Mouse (Mus musculus) E14TG2a.4 (cell line): ENCODE results near the gene Tmem28.
A peak's percentile ranks its signal among the peaks of the same experiment; 100 is the strongest.

ENCODE experiments used
- H3K27me3 ChIP-seq: 2 replicates; pipeline ENCODE4 v1.6.1; 2014; ENCODE audit warnings: low read length, control low read depth; ENCODE audit not compliant: insufficient read depth
- H3K36me3 ChIP-seq: 2 replicates; pipeline ENCODE4 v1.6.1; 2014; ENCODE audit warnings: low read length, control low read depth; ENCODE audit not compliant: insufficient read depth
- H3K4me1 ChIP-seq: replicated peaks from 2 replicates; pipeline ENCODE4 v1.6.1; 2014; ENCODE audit warnings: low read depth, low read length, control low read depth
- H3K4me3 ChIP-seq: replicated peaks from 2 replicates; pipeline ENCODE4 v1.5.1; 2014; ENCODE audit warnings: mild to moderate bottlenecking, low read length
- H3K9me3 ChIP-seq: 2 replicates; pipeline ENCODE4 v1.6.1; 2014; ENCODE audit warnings: low read length, control low read depth
- CTCF ChIP-seq: conservative IDR thresholded peaks from 2 replicates; pipeline ENCODE4 v1.5.1; 2014; ENCODE audit warnings: low read length
- NANOG ChIP-seq: IDR thresholded peaks from 2 replicates; pipeline ENCODE4 v1.6.1; 2014; ENCODE audit warnings: borderline replicate concordance, low read length, mixed read lengths
- POU5F1 ChIP-seq: IDR thresholded peaks from 2 replicates; pipeline ENCODE4 v1.6.1; 2014; ENCODE audit warnings: low read length, borderline replicate concordance

Gene Tmem28

DNA sequence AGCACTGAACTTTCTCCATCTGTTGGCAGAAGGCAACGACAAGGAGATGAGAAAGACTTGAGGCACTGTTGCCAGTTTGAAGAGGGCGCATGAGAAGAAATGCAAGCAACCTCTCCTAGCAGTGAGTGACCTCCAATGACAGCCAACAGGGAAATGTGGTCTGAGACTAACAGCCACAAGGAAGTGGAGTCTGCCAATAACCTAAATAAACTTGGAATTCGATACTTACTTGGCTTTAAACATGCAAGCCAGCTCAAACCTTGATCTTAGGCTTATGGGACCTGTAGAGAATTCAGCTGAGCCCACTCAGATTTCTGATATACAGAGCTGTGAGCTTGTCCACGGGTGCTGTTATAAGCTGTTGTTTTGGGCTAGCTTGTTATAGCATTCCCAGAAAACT, 51.4 kb downstream of the Tmem28 start:
- TF ChIP-seq NANOG (no peak), CTCF (no peak), POU5F1 (no peak)
- Histone ChIP-seq H3K4me3 (no peak overlapping the region), H3K4me1 (no peaks in the 10 kb centered on the region), H3K9me3 (no peaks in the 10 kb centered on the region), H3K36me3 (no peaks in the 10 kb centered on the region), H3K27me3 (no peaks in the 10 kb centered on the region)

DNA sequence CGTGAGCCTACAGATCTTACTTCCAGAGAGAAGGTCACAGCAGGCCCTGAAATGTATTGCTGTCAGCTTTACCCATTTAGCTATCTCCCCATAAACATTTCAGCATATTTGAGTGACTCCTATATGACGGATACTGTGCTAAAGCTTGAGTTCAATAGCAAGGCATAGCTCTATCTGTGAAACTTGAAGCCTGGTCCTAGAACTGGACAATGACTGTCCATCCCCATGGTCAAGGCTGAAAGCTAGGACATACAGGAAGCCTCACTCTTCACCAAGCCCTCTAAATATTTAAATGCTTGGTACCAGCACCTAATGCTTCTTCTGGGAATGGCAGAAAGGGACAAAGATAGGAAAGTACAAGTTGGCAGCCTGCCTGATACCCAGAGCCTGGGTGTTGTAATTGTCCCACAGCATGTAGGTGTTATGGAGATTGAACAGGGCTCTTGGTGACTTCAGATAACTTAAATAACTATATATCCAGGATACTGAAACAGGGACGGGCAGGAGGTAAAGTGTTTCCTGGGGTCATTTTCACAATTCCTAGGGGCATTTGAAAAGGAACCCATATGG, 51.9 kb downstream of the Tmem28 start:
- Histone ChIP-seq H3K4me3 (no peak overlapping the region), H3K4me1 (no peaks in the 10 kb centered on the region), H3K36me3 (no peaks in the 10 kb centered on the region), H3K9me3 (no peaks in the 10 kb centered on the region), H3K27me3 (no peaks in the 10 kb centered on the region)
- TF ChIP-seq CTCF (no peak), NANOG (no peak), POU5F1 (no peak)

DNA sequence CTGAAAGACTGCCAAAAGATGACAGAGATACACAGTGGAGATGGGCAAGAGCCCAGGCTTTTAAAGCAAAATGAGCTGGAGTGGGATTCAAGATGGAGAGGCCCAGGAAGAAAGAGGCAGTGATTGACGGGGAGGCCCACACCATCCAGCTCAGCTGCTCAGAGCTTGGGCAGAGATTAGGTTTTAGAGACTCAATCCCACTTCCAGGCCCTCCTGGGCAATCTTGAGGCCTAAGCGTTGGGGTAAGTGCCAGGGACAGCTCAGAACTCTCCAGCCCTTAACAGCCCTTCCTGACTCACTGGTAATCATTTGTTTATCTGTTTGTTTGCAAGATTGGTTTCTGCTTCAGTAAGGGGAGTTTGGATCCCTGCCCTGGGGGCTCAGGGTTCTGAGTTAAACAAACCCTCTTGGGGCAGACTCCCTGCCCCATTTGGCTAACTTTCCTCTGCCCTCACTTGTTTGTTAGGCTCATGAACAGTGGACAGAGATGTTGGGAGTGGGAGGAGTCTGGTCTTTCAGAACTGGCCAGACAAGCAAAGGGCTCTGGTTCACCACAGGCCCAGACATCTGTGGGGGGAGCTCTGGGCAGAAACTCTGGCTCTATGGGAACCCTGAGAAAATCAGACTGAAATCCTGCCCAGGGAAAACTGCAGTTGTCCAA, 52.6 kb downstream of the Tmem28 start:
- no peaks in the 10 kb centered on the region for H3K36me3 ChIP-seq
- H3K4me1 ChIP-seq, result no peaks in the 10 kb centered on the region
- H3K27me3 ChIP-seq, result no peaks in the 10 kb centered on the region
- TF ChIP-seq POU5F1 (no peak), CTCF (no peak), NANOG (no peak)
- no peaks in the 10 kb centered on the region for H3K9me3 ChIP-seq
- no peak overlapping the region for H3K4me3 ChIP-seq

DNA sequence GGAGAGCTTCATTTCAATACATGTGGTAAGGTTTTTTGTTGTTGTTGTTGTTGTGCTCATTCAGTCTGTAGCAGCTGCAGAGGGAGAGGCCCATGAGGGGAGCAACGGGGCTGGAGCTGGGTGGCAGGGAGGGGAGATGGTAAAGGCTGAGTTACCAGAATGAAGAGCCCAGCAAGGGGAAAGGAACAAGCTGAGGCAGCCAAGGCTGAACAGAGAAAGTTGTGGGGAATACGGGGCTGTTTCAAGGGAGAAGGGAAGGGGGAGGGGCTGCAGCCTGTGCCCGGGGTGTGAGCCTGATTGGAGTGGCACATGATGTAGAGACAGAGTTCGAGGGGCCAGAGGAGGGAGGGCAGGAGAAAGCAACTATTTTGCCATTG, 53.1 kb downstream of the Tmem28 start:
- Histone ChIP-seq H3K27me3 (no peaks in the 10 kb centered on the region), H3K4me1 (no peaks in the 10 kb centered on the region), H3K36me3 (no peaks in the 10 kb centered on the region), H3K4me3 (no peak overlapping the region), H3K9me3 (no peaks in the 10 kb centered on the region)
- TF ChIP-seq POU5F1 (no peak), NANOG (no peak), CTCF (no peak)

DNA sequence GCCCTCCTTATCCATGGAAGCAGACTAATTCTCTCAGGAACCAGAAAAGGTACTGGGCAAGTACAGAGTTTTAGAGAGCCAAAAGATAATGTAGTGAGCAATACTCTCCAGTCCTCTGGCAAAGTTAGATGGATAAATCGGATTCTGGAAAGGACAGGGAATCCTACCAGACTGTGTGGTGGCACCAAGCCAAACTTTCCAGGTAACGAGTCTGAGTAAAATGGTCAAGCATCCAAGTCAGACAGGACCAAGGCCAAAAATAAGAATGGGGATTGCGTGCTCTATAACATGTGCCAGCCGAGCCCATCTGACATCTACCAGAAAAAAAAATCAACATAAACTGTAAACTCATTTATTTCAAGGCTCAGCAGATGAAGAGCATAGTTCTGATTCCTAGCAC, 56.0 kb downstream of the Tmem28 start:
- Histone ChIP-seq H3K9me3 (no peaks in the 10 kb centered on the region), H3K27me3 (no peaks in the 10 kb centered on the region), H3K4me3 (no peak overlapping the region), H3K4me1 (no peaks in the 10 kb centered on the region), H3K36me3 (no peaks in the 10 kb centered on the region)
- TF ChIP-seq POU5F1 (no peak), NANOG (no peak), CTCF (no peak)

DNA sequence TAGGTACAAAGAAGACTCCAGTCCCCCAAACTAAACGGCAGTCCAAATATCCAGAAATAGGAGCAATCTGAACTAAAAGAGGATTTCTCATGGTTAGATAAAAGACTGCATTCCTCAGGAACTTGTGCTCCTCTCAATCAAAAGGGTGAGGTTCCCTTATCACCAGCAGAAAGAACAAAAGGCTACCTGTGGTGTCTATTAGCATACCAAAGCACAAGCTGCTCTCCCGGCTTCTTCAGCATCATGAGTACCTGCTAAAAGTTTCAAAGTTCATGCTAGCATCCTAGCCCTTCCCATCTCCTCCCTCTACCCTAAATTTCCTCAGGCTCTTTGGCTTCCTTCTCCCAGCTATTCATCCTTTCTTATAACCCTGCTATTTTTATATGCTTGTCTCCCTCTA, 62.6 kb downstream of the Tmem28 start:
- Histone ChIP-seq H3K36me3 (no peaks in the 10 kb centered on the region), H3K27me3 (no peaks in the 10 kb centered on the region), H3K9me3 (peaks cover 15% of the 10 kb centered on the region), H3K4me1 (peaks cover 16% of the 10 kb centered on the region), H3K4me3 (no peak overlapping the region)
- TF ChIP-seq NANOG (0 out of 2 replicates have a peak, but pooled peaks have one; percentile 22), CTCF (no peak)
